Mouse (Mus musculus) heart, adult 2 months (tissue): ENCODE data around the gene Wdr91. TPM values are rescaled to one million over a fixed set of nuclear protein-coding genes. Genes with fewer than 3 reads are reported as not detected.
A peak's percentile ranks its signal among the peaks of the same experiment; 100 is the strongest.

Experiments used
- DNase-seq, 2 experiments: peaks; one replicate each; pipeline ENCODE4 v3.0.0; 2021
- H3K27ac ChIP-seq: fragments of 200-600 bp; 2 replicates; pipeline ENCODE4 v1.8.1; 2022
- H3K27me3 ChIP-seq: fragments of 200-500 bp; 2 replicates; pipeline ENCODE4 v1.6.1; 2012; ENCODE audit warnings: mild to moderate bottlenecking, low read length, inconsistent platforms, mixed read lengths; ENCODE audit not compliant: control insufficient read depth, insufficient read depth
- H3K36me3 ChIP-seq: fragments of 200-500 bp; 2 replicates; pipeline ENCODE4 v1.6.1; 2012; ENCODE audit warnings: low read length, inconsistent platforms; ENCODE audit not compliant: control insufficient read depth, insufficient read depth
- H3K4me1 ChIP-seq: fragments of 200-500 bp; 2 replicates; pipeline ENCODE4 v1.6.1; 2011; ENCODE audit warnings: low read length; ENCODE audit not compliant: control insufficient read depth, insufficient read depth
- H3K4me3 ChIP-seq: fragments of 200-600 bp; 2 replicates; pipeline ENCODE4 v1.8.1; 2022
- H3K79me2 ChIP-seq: fragments of 200-500 bp; replicated peaks from 2 replicates; pipeline ENCODE4 v1.6.1; 2012; ENCODE audit warnings: mild to moderate bottlenecking, inconsistent platforms, low read length, moderate library complexity, mixed read lengths; ENCODE audit not compliant: control insufficient read depth, insufficient read depth
- H3K9ac ChIP-seq: fragments of 200-500 bp; 2 replicates; pipeline ENCODE4 v1.6.1; 2012; ENCODE audit warnings: low read depth, mild to moderate bottlenecking, control low read depth, inconsistent platforms, low read length, mixed read lengths
- CTCF ChIP-seq: fragments of 200-600 bp; IDR thresholded peaks from 2 replicates; pipeline ENCODE4 v1.8.1; 2022; ENCODE audit warnings: antibody characterized with exemption, mild to moderate bottlenecking, moderate library complexity
- EP300 ChIP-seq: fragments of 200-500 bp; IDR thresholded peaks from 2 replicates; pipeline ENCODE4 v1.6.1; 2011; ENCODE audit warnings: low read depth, low read length, control low read depth; ENCODE audit not compliant: insufficient read depth
- POLR2A ChIP-seq: fragments of 200-500 bp; IDR thresholded peaks from 2 replicates; pipeline ENCODE4 v1.6.1; 2011; ENCODE audit warnings: mild to moderate bottlenecking, low read depth, low read length, control low read depth; ENCODE audit not compliant: insufficient read depth
- WGBS: fragments of 180-500 bp; shearing (Covaris S2); methylation state at CpG from one replicate; pipeline ENCODE4 v1.1.7; 2018; 5-methylcytosine and 5-hydroxymethylcytosine counted together
- intact Hi-C: fragments of 180-260 bp; cut with DNase I; formaldehyde crosslinking; loops from one replicate; pipeline ENCODE4 v1.15.1; 2025
- polyA plus RNA-seq: library from polyadenylated mRNA; depleted of rRNA; stranded (reverse); fragments of >200 nt; gene quantifications from 2 replicates; pipeline ENCODE4 v1.2.3, GENCODE M21; 2012
- total RNA-seq, 2 experiments: library from RNA; stranded (reverse); gene quantifications; 2 replicates each; pipeline ENCODE4 v1.2.3; 2021

Wdr91 gene
- total and polyA plus RNA-seq, 3 experiments, result 8.1 to 13.4 (median 12.7) TPM

DNA sequence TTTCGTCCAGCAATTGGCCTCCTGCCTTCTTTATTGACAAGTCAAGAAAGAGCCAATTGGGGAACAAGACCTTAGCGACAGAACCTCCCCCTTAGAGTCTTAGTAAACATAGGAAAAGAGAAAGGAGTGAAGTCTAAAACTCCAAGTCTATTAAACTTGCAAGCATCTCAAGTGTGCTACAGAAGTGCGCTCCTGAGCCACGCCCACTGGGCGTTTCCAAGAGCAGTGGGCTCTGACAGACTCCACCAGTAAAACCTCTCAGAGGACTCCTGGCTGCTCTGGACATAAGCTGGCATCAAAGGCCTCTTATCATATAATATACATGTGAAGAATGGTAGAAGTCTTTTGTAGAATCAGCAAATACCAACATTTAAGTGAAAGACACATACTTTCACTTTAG, 7.2 kb downstream of the Wdr91 start:
- TF ChIP-seq CTCF (no peak), EP300 (no peak), POLR2A (no peak)
- no peaks in the 10 kb centered on the region for H3K79me2 ChIP-seq
- WGBS, result 77% methylated on average over 5 of the region's 5 CpGs
- no peak overlapping the region for H3K9ac ChIP-seq
- H3K4me3 ChIP-seq, result no peak overlapping the region
- intact Hi-C loops, result no loop called here
- no peak for DNase-seq
- no peaks in the 10 kb centered on the region; the same call in 1 of the 2 replicates for H3K36me3 ChIP-seq
- H3K27ac ChIP-seq, result no peak overlapping the region
- H3K27me3 ChIP-seq, result no peaks in the 10 kb centered on the region
- peaks cover 6% of the 10 kb centered on the region for H3K4me1 ChIP-seq

GRCm38 (mm10) chr6:34902578-34902977, 8.1 kb downstream of the Wdr91 start:
- H3K36me3 ChIP-seq, result no peaks in the 10 kb centered on the region; the same call in 1 of the 2 replicates
- H3K4me1 ChIP-seq, result peaks cover 4% of the 10 kb centered on the region
- WGBS, result 84% methylated on average over 7 of the region's 7 CpGs
- TF ChIP-seq EP300 (no peak), CTCF (no peak), POLR2A (no peak)
- no peak overlapping the region for H3K27ac ChIP-seq
- DNase-seq, result no peak
- no peaks in the 10 kb centered on the region for H3K27me3 ChIP-seq
- H3K79me2 ChIP-seq, result no peaks in the 10 kb centered on the region
- intact Hi-C loops, result no loop called here
- no peak overlapping the region for H3K4me3 ChIP-seq
- H3K9ac ChIP-seq, result no peak overlapping the region

DNA sequence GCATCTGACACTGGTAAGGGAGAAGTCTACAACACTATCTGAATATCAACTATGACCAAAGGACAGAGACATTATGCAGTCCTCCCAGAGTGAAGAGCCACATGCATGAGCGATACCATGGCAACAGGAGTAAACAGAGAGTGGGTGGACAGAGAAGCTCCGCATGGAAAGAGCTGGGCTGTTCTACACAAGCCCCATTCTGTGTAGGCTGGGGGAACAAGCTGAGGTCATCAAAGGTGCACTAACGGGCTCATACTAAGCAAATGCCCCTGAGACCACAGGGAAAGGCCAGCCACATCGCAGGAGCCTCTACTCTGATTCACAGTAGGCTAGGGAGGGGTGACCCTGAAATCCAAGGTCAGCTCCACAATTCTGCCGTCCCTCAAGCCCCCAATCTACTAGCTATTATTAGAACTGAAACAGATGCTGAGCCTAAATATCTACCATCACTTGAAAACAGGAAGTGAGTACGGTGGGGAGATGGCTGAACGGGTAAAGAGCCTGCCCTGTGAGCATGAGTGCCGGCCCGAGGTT, 8.7 kb downstream of the Wdr91 start:
- WGBS, result 24% methylated on average over 9 of the region's 9 CpGs
- no peaks in the 10 kb centered on the region for H3K36me3 ChIP-seq

DNA sequence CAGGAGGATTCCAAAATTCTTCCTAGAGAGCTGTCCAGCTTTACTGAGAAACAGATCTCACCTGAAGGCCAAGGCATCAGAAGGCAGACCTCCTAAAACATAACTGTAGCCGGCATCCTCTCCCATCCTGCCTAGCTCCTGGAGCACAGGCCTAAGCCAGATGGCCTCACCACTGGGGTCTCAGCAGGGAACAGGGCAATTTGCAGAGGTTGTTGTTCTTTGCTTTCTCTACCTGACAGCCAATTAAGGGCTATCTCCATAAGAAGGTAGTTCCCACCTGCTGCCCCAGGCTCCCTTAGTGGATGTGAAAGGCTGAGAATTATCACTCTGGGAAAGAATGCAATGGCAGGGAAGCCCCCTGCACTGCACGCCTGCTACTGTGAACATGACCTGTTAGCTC, 9.7 kb downstream of the Wdr91 start:
- whole genome bisulfite sequencing, result 87% methylated on average over 2 of the region's 2 CpGs
- no peak for DNase-seq
- Histone ChIP-seq H3K4me1 (peaks cover 2% of the 10 kb centered on the region; the same call in 1 of the 2 replicates), H3K27me3 (no peaks in the 10 kb centered on the region), H3K79me2 (no peaks in the 10 kb centered on the region), H3K9ac (no peak overlapping the region; the same call in 1 of the 2 replicates), H3K27ac (no peak overlapping the region), H3K4me3 (no peak overlapping the region), H3K36me3 (no peaks in the 10 kb centered on the region)
- no peak for TF ChIP-seq POLR2A
- TF ChIP-seq CTCF, result no peak
- TF ChIP-seq EP300, result no peak
- intact Hi-C loops, result no loop called here

More for the DNA sequence above, 8.7 kb downstream of the Wdr91 start:
- intact Hi-C loops, result no loop called here
- no peaks in the 10 kb centered on the region for H3K27me3 ChIP-seq
- peak in 1 of 2 experiments; percentile 9 for DNase-seq
- no peaks in the 10 kb centered on the region for H3K79me2 ChIP-seq
- H3K9ac ChIP-seq, result no peak overlapping the region
- H3K4me3 ChIP-seq, result no peak overlapping the region
- TF ChIP-seq POLR2A (no peak), CTCF (no peak), EP300 (no peak)
- peaks cover 3% of the 10 kb centered on the region for H3K4me1 ChIP-seq
- H3K27ac ChIP-seq, result no peak overlapping the region

DNA sequence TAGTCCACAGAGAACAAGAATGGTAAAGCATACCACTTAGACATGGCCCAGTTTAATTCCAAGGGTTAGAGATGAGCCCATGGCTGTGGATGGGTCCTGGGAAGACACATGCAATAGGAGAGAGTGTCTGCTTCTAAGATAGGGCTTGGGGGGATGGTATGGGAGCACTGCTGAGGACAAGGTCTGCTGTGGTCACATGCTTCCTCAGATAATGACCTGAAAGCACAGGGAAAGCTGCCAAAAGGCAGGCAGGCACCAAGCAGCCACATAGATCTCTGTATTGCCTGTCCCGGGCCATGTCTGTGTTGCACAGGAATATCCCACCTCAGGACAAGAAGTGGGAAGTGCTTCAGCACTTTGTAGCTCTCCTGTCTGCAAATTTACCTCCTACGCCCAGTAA, 11.5 kb downstream of the Wdr91 start:
- 43% methylated on average over 2 of the region's 2 CpGs for WGBS
- DNase-seq, result peak in 1 of 2 experiments; percentile 28
- Histone ChIP-seq H3K9ac (no peak overlapping the region), H3K27ac (no peak overlapping the region), H3K36me3 (no peaks in the 10 kb centered on the region), H3K27me3 (no peaks in the 10 kb centered on the region), H3K4me1 (peaks cover 2% of the 10 kb centered on the region; the same call in 1 of the 2 replicates), H3K79me2 (no peaks in the 10 kb centered on the region), H3K4me3 (no peak overlapping the region)
- TF ChIP-seq EP300, result no peak
- TF ChIP-seq POLR2A, result no peak
- TF ChIP-seq CTCF, result no peak
- intact Hi-C loops, result no loop called here

DNA sequence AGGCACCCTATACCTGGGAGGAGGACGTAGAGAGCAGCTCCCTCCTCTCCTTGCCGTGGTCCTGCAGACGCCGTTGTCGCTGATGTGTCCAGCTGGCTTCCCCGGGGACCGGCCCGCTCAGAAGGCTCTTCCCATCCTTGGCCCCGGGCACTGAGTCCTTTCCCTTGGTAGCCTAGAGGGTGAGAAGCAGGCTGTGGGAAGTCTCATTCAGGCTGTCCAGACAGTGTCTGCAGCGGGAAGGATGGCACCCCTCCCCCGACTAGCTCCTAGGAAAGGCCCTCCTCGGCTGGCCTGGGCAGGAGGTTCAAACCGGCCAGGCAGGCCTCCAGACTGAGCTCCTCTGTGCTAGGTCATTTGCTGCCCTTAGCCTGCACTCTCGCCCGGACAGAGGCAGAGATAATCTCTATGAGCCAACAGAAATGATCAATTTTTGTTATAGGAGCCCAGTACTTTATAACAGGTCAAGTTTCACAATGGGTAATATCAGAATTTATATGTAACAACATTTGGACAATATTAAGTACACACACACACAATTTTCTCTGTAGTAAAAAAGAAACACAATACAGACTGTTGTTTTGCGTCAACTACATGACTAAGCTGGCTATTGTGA, 14.4 kb downstream of the Wdr91 start:
- intact Hi-C loops, result no loop called here
- no peak overlapping the region for H3K27ac ChIP-seq
- H3K36me3 ChIP-seq, result no peaks in the 10 kb centered on the region
- no peaks in the 10 kb centered on the region for H3K27me3 ChIP-seq
- no peak for TF ChIP-seq POLR2A
- no peak for TF ChIP-seq CTCF
- no peak for TF ChIP-seq EP300
- no peaks in the 10 kb centered on the region for H3K79me2 ChIP-seq
- 65% methylated on average over 16 of the region's 16 CpGs for WGBS
- DNase-seq, result no peak
- no peak overlapping the region for H3K9ac ChIP-seq
- no peak overlapping the region for H3K4me3 ChIP-seq
- H3K4me1 ChIP-seq, result no peaks in the 10 kb centered on the region
